Mouse (Mus musculus): ENCODE results near the gene Clip2. TPM values are rescaled to one million over a fixed set of nuclear protein-coding genes. Genes with fewer than 3 reads are reported as not detected.
A peak's percentile ranks its signal among the peaks of the same experiment; 100 is the strongest.

Gene Clip2
- polyA plus RNA-seq, 1 experiment from 2014 or later = 5.8 TPM

DNA sequence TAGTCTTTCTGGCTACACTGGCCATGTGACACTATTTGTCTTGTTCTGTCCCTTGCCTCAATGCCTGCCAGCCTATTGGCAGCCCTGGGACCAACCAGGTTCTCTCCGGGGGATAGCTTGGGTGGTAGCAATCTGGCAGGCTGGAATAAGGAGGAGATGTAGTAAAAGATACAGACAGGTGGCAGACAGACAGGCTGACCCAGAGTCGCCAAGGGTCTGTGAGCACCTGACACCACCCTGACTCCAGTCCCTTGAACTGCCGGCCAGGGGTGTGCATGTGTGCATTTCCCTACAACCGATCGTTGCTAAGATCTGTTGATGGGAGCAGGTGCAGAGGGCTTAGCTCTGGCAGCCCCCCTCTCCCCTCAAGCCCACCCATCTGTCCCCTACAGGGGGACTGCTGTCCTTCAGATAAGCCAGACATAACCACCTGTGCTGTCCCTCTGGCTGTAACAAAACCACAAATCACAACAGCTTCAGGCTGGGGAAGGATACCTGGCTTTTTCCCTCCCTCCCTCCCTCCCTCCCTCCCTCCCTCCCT lies 44.3 kb downstream of the Clip2 start:
- no peak for ATAC-seq (ENCODE audit: low FRiP score)
- no peaks in the 10 kb centered on the region for H3K4me1 ChIP-seq (ENCODE audit: control insufficient read depth, insufficient read depth, low read length)
- no peak overlapping the region for H3K9ac ChIP-seq (ENCODE audit: low read length)
- no peaks in the 10 kb centered on the region for H3K27me3 ChIP-seq (ENCODE audit: control insufficient read depth, insufficient read depth, low read length)
- no peak overlapping the region for H3K4me2 ChIP-seq
- peaks cover 23% of the 10 kb centered on the region for H3K36me3 ChIP-seq (ENCODE audit: control insufficient read depth, insufficient read depth, low read length)
- no peak for DNase-seq (ENCODE audit: low spot score, missing footprints)
- H3K4me3 ChIP-seq (ENCODE audit: low read depth, low read length) = no peak overlapping the region
- H3K9me3 ChIP-seq (ENCODE audit: control insufficient read depth, low read length) = no peaks in the 10 kb centered on the region
- H3K27ac ChIP-seq (ENCODE audit: low read depth, low read length) = no peak overlapping the region
- 83% methylated on average over 5 of the region's 5 CpGs for WGBS

DNA sequence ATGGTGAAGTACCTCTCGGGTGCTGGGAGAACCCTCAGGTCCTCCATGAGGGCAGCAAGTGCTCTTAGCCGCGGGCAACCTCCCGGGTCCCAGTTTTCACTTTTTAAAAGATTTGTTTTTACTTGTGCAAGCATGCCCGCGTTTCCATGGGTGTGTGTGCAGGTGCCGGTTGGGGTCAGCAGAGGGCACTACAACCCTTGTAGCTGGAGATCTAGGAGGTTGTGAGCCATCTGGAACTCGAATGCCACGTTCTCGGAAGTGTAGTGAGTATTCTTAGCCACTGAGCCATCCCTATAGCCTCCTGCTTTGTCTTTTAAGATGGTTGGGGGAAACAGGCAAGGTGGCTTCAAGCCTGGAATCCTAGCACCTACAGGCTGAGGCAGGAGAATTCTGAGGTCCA lies 44.9 kb downstream of the Clip2 start:
- DNase-seq (ENCODE audit: low spot score, missing footprints) = peak; percentile 94
- WGBS = 27% methylated on average over 10 of the region's 10 CpGs
- Histone ChIP-seq H3K27ac (ENCODE audit: low read depth, low read length) (no peak overlapping the region), H3K4me2 (no peak overlapping the region), H3K4me1 (ENCODE audit: control insufficient read depth, insufficient read depth, low read length) (no peaks in the 10 kb centered on the region), H3K9me3 (ENCODE audit: control insufficient read depth, low read length) (no peaks in the 10 kb centered on the region), H3K27me3 (ENCODE audit: control insufficient read depth, insufficient read depth, low read length) (no peaks in the 10 kb centered on the region), H3K36me3 (ENCODE audit: control insufficient read depth, insufficient read depth, low read length) (peaks cover 27% of the 10 kb centered on the region), H3K9ac (ENCODE audit: low read length) (no peak overlapping the region), H3K4me3 (ENCODE audit: low read depth, low read length) (no peak overlapping the region)
- no peak for ATAC-seq (ENCODE audit: low FRiP score)

DNA sequence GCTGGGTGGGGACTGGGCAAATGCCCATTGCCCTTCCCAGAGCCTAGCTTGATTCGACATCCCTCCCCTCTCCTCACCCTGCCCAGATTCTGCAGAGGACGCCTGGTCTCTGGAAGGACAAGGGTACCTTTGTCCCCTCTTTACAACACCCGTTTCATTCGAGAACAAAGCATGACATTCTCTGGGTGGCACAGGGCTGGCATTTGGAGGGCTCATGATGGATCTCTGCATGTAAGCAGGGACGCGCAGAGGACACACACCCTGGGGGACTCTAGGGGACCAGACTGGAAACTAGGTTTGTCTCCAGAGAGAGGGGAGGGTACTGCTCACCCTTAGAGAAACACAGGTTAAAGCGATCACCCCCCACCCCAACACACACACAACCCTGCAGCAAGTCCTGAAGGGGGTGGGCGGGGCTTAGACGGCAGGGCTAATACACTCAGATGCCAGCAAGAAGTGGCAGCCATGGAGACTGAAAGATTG lies 46.4 kb downstream of the Clip2 start:
- no peak overlapping the region for H3K27ac ChIP-seq (ENCODE audit: low read depth, low read length)
- peaks cover 30% of the 10 kb centered on the region for H3K36me3 ChIP-seq (ENCODE audit: control insufficient read depth, insufficient read depth, low read length)
- no peak overlapping the region for H3K4me2 ChIP-seq
- DNase-seq (ENCODE audit: low spot score, missing footprints) = peak; percentile 26
- H3K9ac ChIP-seq (ENCODE audit: low read length) = no peak overlapping the region
- WGBS = 80% methylated on average over 9 of the region's 9 CpGs
- H3K27me3 ChIP-seq (ENCODE audit: control insufficient read depth, insufficient read depth, low read length) = no peaks in the 10 kb centered on the region
- no peaks in the 10 kb centered on the region for H3K4me1 ChIP-seq (ENCODE audit: control insufficient read depth, insufficient read depth, low read length)
- no peak overlapping the region for H3K4me3 ChIP-seq (ENCODE audit: low read depth, low read length)
- no peaks in the 10 kb centered on the region for H3K9me3 ChIP-seq (ENCODE audit: control insufficient read depth, low read length)
- ATAC-seq (ENCODE audit: low FRiP score) = no peak

GRCm38 (mm10) chr5:134502591-134502990 lies 49.6 kb downstream of the Clip2 start:
- no peak for ATAC-seq (ENCODE audit: low FRiP score)
- no peaks in the 10 kb centered on the region for H3K9me3 ChIP-seq (ENCODE audit: control insufficient read depth, low read length)
- WGBS = 95% methylated on average over 18 of the region's 18 CpGs
- DNase-seq (ENCODE audit: low spot score, missing footprints) = no peak
- no peaks in the 10 kb centered on the region for H3K4me1 ChIP-seq (ENCODE audit: control insufficient read depth, insufficient read depth, low read length)
- no peak overlapping the region for H3K4me2 ChIP-seq
- H3K27me3 ChIP-seq (ENCODE audit: control insufficient read depth, insufficient read depth, low read length) = no peaks in the 10 kb centered on the region
- no peak overlapping the region for H3K9ac ChIP-seq (ENCODE audit: low read length)
- H3K27ac ChIP-seq (ENCODE audit: low read depth, low read length) = no peak overlapping the region
- peaks cover 21% of the 10 kb centered on the region for H3K36me3 ChIP-seq (ENCODE audit: control insufficient read depth, insufficient read depth, low read length)
- H3K4me3 ChIP-seq (ENCODE audit: low read depth, low read length) = no peak overlapping the region

GRCm38 (mm10) chr5:134501453-134501852 lies 50.8 kb downstream of the Clip2 start:
- peaks cover 21% of the 10 kb centered on the region for H3K36me3 ChIP-seq (ENCODE audit: control insufficient read depth, insufficient read depth, low read length)
- ATAC-seq (ENCODE audit: low FRiP score) (no peak), DNase-seq (ENCODE audit: low spot score, missing footprints) (peak; percentile 59)
- no peaks in the 10 kb centered on the region for H3K27me3 ChIP-seq (ENCODE audit: control insufficient read depth, insufficient read depth, low read length)
- H3K27ac ChIP-seq (ENCODE audit: low read depth, low read length) = no peak overlapping the region
- H3K4me3 ChIP-seq (ENCODE audit: low read depth, low read length) = no peak overlapping the region
- H3K4me1 ChIP-seq (ENCODE audit: control insufficient read depth, insufficient read depth, low read length) = no peaks in the 10 kb centered on the region
- no peak overlapping the region for H3K4me2 ChIP-seq
- H3K9me3 ChIP-seq (ENCODE audit: control insufficient read depth, low read length) = no peaks in the 10 kb centered on the region
- no peak overlapping the region for H3K9ac ChIP-seq (ENCODE audit: low read length)
- WGBS = 84% methylated on average over 9 of the region's 9 CpGs

DNA sequence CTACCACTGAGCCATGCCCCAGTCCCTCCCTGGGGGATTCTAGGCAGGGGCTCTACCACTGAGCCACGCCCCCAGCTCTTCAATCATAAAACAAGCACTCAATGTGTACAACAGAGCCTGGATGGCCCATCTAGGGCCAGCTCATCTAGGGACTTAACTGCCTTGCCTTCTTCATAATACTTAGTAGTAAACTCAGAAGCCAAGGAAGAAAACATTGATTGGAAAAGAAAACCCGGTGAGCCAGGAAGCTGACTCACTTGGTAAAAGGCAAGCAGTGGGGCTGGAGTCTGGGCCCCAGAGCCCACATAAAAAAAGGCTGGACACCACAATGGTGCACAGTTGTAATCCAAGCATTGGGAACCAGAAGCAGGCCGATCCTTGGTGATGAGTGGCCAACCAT lies 51.6 kb downstream of the Clip2 start:
- Histone ChIP-seq H3K27ac (ENCODE audit: low read depth, low read length) (no peak overlapping the region), H3K36me3 (ENCODE audit: control insufficient read depth, insufficient read depth, low read length) (peaks cover 21% of the 10 kb centered on the region), H3K4me3 (ENCODE audit: low read depth, low read length) (no peak overlapping the region), H3K4me2 (no peak overlapping the region), H3K4me1 (ENCODE audit: control insufficient read depth, insufficient read depth, low read length) (no peaks in the 10 kb centered on the region), H3K9me3 (ENCODE audit: control insufficient read depth, low read length) (no peaks in the 10 kb centered on the region), H3K9ac (ENCODE audit: low read length) (no peak overlapping the region), H3K27me3 (ENCODE audit: control insufficient read depth, insufficient read depth, low read length) (no peaks in the 10 kb centered on the region)
- WGBS = 96% methylated on average over 3 of the region's 3 CpGs
- peak; percentile 17 for DNase-seq (ENCODE audit: low spot score, missing footprints)
- no peak for ATAC-seq (ENCODE audit: low FRiP score)

DNA sequence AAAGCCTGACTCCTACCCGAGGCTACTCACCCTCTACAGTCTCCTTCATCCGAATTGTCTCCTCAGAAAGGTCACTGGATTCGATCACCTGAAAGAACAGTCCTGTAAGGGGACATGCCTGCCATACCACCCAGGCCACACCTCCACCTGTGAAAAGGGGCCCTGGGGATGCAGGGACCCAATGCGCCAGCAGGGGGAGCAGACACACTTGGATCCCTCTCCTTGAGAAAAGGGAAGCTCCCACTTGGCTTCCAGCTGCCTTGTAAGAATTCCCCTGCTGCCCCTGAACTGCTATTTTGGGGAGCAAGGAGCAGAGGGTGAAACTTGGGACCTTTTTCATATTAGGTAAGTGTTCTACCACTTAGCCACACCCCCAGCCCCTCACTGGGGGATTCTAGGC lies 52.2 kb downstream of the Clip2 start:
- no peak overlapping the region for H3K27ac ChIP-seq (ENCODE audit: low read depth, low read length)
- no peak overlapping the region for H3K9ac ChIP-seq (ENCODE audit: low read length)
- H3K4me2 ChIP-seq = no peak overlapping the region
- no peaks in the 10 kb centered on the region for H3K9me3 ChIP-seq (ENCODE audit: control insufficient read depth, low read length)
- ATAC-seq (ENCODE audit: low FRiP score) (no peak), DNase-seq (ENCODE audit: low spot score, missing footprints) (peak; percentile 88)
- no peaks in the 10 kb centered on the region for H3K27me3 ChIP-seq (ENCODE audit: control insufficient read depth, insufficient read depth, low read length)
- H3K4me1 ChIP-seq (ENCODE audit: control insufficient read depth, insufficient read depth, low read length) = no peaks in the 10 kb centered on the region
- WGBS = 85% methylated on average over 4 of the region's 4 CpGs
- no peak overlapping the region for H3K4me3 ChIP-seq (ENCODE audit: low read depth, low read length)
- peaks cover 22% of the 10 kb centered on the region for H3K36me3 ChIP-seq (ENCODE audit: control insufficient read depth, insufficient read depth, low read length)

DNA sequence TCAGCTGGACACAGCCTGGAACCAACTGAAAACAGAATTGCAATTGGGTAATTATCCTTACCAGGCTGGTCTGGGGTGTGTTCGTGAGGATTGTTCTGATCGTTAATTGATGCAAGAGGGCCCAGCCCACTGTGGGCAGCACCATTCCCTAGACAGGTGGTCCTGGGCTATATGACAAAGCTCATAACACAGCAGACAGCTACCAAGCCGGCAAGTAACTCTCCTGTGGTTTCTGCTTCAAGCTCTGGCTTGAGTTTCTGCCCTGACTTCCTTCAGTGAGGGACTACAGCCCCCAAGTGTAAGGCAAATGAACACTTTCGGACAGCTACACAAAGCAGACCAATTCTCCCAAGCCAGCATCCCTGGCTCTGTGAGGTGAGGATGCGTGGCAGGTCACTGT lies 55.2 kb downstream of the Clip2 start:
- 94% methylated on average over 5 of the region's 5 CpGs for WGBS
- ATAC-seq (ENCODE audit: low FRiP score) = no peak
- Histone ChIP-seq H3K27ac (ENCODE audit: low read depth, low read length) (no peak overlapping the region), H3K4me2 (no peak overlapping the region), H3K4me3 (ENCODE audit: low read depth, low read length) (no peak overlapping the region), H3K27me3 (ENCODE audit: control insufficient read depth, insufficient read depth, low read length) (no peaks in the 10 kb centered on the region), H3K36me3 (ENCODE audit: control insufficient read depth, insufficient read depth, low read length) (peaks cover 16% of the 10 kb centered on the region), H3K9ac (ENCODE audit: low read length) (no peak overlapping the region), H3K9me3 (ENCODE audit: control insufficient read depth, low read length) (no peaks in the 10 kb centered on the region), H3K4me1 (ENCODE audit: control insufficient read depth, insufficient read depth, low read length) (no peaks in the 10 kb centered on the region)
- DNase-seq (ENCODE audit: low spot score, missing footprints) = no peak

GRCm38 (mm10) chr5:134495796-134496195 lies 56.4 kb downstream of the Clip2 start:
- Histone ChIP-seq H3K27me3 (ENCODE audit: control insufficient read depth, insufficient read depth, low read length) (no peaks in the 10 kb centered on the region), H3K4me3 (ENCODE audit: low read depth, low read length) (no peak overlapping the region), H3K4me1 (ENCODE audit: control insufficient read depth, insufficient read depth, low read length) (no peaks in the 10 kb centered on the region), H3K4me2 (no peak overlapping the region), H3K9ac (ENCODE audit: low read length) (no peak overlapping the region), H3K9me3 (ENCODE audit: control insufficient read depth, low read length) (no peaks in the 10 kb centered on the region), H3K27ac (ENCODE audit: low read depth, low read length) (no peak overlapping the region), H3K36me3 (ENCODE audit: control insufficient read depth, insufficient read depth, low read length) (peaks cover 16% of the 10 kb centered on the region)
- WGBS = 92% methylated on average over 4 of the region's 4 CpGs
- ATAC-seq (ENCODE audit: low FRiP score) = no peak
- peak; percentile 8 for DNase-seq (ENCODE audit: low spot score, missing footprints)

Measured in midbrain, embryonic 11.5 days (tissue).